Mouse (Mus musculus) heart, postnatal 36 days (tissue): Measurements from ENCODE around the gene Wrap53. TPM values are rescaled to one million over a fixed set of nuclear protein-coding genes. Genes with fewer than 3 reads are reported as not detected.
"Not testable (repeated sequence)": the region's sequence is repeated elsewhere in the genome, so short reads cannot be mapped to it uniquely, and the experiment has no call there.

Experiments
- DNase-seq, 2 experiments: peaks; one replicate each; pipeline ENCODE4 v3.0.0; 2021 to 2022
- intact Hi-C: fragments of 180-260 bp; cut with DNase I; formaldehyde crosslinking; loops from one replicate; pipeline ENCODE4 v1.15.1; 2025
- total RNA-seq, 2 experiments: library from RNA; stranded (reverse); gene quantifications; 2 replicates each; pipeline ENCODE4 v1.2.3; 2021

Wrap53 gene
- 1 to 10 TPM; 5.1 to 6.3 TPM for total RNA-seq

DNA sequence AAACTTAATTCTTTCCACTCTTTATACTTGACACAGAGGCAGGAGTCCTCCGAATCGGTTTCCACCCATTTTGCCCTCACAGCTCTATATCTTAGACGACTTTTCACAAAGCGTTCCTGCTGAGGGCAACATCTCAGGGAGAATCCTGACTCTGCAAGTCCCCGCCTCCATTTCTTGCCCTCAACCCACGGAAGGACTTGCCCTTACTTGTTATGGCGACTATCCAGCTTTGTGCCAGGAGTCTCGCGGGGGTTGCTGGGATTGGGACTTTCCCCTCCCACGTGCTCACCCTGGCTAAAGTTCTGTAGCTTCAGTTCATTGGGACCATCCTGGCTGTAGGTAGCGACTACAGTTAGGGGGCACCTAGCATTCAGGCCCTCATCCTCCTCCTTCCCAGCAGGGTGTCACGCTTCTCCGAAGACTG lies at the start of gene Wrap53, which contains the start of gene Trp53:
TSS of gene Wrap53 (minus strand) at position 165 of the 424 bp plus-strand sequence.
TSS of gene Trp53 (plus strand) at position 269 of the 424 bp plus-strand sequence.
- intact Hi-C loops = no loop called here
- DNase-seq = peak; percentile 87

DNA sequence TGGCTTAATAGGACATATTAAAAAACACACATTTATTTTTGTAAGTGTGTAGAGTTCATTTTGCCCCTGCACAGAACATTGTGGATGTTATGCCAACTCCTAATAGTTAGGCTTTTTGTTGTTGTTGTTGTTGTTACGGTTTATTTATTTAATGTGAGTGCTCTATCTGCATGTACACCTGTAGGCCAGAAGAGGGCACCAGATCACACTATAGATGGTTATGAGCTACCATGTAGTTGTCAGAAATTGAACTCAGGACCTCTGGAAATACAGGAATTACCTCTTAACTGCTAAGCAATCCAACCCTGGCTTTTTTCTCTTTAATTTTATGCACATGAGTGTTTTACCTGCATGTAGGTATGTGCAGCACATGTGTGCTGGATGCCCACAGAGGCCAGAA lies 49.7 kb upstream of the Wrap53 start:
- intact Hi-C loops = no loop called here
- no peak for DNase-seq

DNA sequence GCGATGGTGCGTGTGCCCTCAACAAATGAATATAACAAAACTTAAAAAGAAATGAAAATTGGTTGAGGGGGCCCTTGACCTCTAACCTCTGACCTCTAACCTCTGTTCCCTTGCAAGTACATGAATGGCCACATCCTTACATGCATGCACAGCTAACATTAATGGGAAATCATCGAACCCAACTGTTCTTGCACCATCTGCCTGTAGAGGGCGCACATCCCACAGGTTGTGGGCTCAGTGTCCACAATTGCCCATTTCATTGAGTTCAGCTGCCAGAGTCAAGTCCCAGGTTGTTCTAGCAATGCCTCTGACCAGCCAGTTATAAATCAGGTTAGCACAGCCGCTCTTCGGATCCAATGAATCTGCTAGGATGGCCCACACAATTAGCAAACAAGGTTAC lies 48.2 kb upstream of the Wrap53 start:
- peak; percentile 73 to 82 for DNase-seq
- intact Hi-C loops = loop anchor here (1.0 kb wide), 1 partner anchor 29 kb away; no protein-coding TSS in a partner anchor

DNA sequence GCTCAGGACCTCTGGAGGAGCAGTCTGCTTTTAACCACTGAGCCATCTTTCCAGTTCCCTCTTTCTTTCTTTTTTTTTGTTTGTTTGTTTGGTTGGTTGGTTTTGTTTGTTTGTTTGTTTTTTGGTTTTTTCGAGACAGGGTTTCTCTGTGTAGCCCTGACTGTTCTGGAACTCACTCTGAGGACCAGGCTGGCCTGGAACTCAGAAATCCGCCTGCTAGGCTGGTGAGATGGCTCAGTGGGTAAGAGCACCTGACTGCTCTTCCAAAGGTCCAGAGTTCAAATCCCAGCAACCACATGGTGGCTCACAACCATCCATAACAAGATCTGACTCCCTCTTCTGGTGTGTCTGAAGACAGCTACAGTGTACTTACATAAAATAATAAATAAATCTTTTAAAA lies 44.3 kb upstream of the Wrap53 start:
- intact Hi-C loops, DNase-seq: not testable (repeated sequence)

DNA sequence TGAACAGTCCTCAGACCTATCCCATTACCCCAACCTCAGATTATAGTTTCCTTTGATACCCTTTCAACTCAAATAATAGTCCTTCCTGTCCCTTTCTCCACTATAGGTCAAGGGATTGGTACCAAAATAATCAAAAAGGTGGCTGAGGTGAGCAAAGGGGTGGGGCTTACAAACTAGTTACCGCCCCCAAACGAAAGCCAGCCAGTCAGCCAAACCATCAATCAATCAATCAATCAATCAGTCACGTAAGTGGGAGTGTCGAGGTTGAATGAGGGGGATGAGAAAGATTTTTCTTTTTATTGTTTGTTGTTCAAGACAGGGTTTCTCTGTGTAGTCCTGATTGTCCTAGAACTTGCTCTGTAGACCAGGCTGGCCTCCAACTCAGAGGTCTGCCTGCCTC lies 43.0 kb upstream of the Wrap53 start:
- intact Hi-C loops = no loop called here
- no peak for DNase-seq

DNA sequence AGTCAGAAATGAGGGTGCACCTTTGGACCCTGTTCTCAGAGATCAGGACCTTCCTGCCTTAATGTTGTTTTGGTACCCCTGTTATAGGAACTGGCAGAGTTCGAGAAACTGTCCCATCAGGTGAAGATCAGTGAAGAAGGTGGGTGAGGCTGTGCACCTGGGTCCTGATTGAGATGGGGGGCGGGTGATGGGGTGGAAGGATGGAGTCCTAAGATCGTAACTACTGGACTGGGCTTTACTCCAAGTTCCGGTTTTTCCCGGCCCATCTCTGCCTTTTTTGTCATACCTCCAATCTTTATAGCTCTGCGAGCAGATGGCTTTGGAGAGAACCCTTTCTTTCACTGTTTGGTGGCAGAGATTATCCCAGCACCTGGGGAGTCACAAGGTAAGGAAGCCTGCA lies 42.4 kb upstream of the Wrap53 start:
- intact Hi-C loops = no loop called here
- no peak for DNase-seq

DNA sequence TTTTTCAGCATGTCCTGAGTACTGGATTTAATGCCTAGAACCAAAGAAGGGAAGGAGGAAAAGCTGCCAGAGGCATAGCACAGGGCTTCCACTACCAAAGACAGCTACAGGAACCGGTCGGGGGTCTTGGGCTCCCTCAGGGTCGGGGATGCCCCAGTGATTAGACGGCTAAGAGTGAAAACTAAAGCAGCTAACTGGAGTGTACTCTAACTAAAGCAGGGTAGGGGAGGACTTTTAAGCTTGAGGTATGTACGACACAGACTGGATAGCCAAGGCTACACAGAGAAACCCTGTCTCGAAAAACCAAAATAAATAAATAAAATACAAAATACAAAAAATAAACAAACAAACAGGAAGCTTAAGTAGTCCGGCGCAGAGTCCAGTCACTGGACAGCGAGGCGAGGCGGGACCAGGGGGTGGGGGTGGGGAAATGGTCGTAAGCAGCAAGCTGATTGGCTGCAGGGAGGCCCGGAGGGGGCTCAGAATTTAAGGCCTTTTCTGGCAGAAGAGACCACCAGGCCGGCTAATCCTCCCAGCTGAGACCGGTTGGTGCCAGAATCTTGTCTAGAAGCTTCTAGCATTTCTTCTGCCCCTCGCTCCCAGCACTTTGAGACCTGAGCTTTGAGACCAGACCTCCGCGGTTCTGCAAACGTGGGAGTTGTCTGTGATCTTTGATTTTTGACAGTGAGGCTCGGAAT lies 41.7 kb upstream of the Wrap53 start, which contains the start of gene Sat2:
TSS of gene Sat2 (plus strand) at position 454 of the 698 bp plus-strand sequence.
- peak; percentile 60 to 79 for DNase-seq
- intact Hi-C loops = no loop called here

DNA sequence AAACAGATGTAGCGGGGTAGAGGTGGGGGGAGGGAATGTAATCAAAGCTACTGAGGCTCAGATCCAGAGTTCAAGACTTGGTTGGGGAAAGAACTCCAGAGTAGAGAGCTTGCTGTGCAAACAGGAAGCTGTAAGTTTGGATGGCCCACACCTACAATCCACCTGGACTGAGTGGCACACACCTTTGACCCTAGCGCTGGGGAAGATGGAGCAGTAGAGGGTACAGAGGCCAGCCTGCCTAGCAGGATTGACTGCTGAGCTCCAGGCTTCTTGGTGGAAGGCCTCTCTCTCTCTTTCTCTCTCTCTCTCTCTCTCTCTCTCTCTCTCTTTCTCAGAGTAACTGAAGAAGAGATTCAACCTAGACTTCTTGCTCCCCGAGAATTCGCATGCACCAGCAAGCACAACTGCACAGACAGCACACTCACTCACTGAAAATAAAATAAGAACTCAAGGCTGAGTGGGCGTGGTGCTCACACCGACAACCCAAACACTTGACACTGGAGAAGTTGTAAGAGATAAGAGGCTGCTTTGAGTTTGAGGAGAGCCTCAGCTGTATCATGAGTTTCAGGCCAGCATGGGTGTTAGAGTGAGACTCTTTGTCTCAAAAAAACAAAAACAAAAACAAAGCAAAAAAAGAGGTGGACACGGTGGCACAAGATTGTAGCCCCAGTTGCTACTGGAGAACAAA lies 40.5 kb upstream of the Wrap53 start:
- intact Hi-C loops = no loop called here
- DNase-seq = no peak

DNA sequence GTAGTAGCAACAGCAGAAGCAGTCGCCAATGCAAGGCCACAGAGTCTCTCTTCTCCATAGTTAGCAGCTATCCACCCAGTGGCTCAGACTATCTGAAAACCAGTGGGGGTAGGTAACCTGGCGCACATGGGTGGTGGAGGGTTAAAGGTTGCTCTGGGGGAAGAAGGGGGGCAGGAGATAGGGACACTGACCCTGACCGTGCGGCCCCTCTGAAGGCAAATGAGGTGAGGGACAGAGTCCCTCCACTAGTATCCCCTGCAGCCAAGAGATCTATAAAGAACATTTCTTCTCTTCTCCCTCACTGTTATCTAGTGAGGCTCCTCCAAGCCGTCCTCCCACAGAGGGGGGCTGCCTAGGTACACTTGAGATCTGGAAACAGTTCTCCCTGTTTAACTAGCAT lies 37.8 kb upstream of the Wrap53 start, which contains the start of gene Shbg:
TSS of gene Shbg (minus strand) at position 101 of the 400 bp plus-strand sequence.
- intact Hi-C loops = no loop called here

DNA sequence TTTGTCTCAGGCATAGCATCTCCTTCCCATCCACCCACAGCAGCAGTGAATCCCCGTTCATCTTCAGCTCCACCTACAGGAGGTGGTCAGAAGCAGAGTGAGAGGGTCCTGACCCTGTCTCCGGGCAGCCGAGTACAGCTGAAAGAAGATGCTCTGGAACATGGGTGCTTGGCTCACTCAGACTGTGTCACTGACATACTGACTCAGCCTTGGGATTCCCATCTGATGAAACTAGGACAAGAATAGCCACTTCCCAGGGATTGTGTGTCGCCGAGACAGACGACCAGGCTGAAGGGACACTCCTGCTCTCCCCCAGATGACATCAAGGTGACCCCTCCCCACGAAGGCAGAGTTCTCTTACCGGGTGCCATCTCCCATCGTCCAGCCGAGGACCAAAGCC lies 36.7 kb upstream of the Wrap53 start:
- intact Hi-C loops = no loop called here
- no peak for DNase-seq

More for the DNA sequence above, 37.8 kb upstream of the Wrap53 start, which contains the start of gene Shbg:
- DNase-seq = no peak

DNA sequence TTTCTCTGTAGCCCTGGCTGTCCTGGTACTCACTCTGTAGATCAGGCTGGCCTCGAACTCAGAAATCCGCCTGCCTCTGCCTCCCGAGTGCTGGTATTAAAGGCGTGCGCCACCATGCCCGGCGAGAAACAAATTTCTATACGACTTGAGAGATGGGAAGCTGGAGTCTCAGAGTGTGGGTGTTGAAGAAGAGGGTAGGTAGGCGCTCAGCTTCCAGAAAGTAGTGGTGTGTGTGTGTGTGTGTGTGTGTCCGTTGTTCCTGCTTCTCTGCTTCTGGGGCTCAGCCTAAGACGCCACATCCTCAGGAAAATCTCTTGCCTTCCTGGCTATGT lies 34.2 kb upstream of the Wrap53 start:
- intact Hi-C loops = loop anchor here (1.0 kb wide), 1 partner anchor 35 kb away; no protein-coding TSS in a partner anchor
- DNase-seq = not testable (repeated sequence)

DNA sequence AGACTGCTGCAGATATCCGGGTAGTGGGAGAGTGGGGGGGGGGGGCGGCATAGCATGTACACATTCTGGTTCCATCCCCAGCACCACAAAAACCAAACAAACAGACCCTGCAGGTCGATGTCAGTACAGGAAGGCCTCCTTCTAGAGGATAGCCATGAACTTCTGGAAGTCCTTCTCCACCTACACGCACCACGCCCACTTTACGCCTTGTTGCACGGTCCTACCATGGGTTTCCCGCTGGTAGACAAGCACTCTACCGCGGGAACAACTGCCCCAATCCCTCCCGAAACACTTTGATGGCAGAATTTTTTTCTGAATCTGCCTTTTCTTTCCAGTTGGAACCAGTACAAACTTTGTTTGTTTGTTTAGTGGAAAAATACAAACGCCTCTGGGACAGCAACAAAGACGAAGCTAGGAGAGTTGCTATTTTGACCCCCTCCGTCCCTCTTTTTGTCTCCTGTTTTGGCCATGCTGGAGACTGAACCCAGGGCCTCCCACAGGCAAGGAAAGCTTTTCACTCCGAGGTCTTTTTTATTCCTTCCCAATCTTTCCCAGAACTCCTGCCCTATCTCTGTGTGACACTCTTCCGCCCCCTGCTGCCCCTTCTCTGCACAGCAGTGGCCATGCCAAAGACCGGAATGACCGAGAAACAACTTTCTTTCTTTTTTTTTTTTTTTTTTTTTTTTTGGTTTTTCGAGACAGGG lies 33.6 kb upstream of the Wrap53 start:
- peak; percentile 88 to 91 for DNase-seq
- intact Hi-C loops = loop anchor here (1.0 to 2.0 kb wide), 2 partner anchors 34 to 67 kb away; no protein-coding TSS in a partner anchor

DNA sequence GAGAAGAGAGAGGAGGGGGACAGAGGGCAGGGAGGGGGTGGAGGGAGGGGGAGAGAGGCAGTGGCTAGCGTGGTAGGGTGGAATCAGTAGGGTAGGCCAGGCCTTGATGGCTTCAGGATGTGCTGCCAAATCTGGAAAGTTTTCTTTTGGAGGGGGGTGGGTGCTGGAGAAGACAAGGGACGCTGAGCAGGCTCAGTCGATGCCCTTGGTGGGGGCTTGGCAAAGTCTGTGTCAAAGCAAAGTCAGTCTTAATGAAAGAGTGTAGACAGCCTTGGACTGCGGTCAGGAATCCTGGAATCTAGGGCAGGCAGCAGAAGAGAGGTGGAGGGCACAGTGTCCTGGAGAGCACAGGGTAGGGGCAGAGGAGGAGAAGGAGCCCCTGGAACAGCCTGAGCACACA lies 30.8 kb upstream of the Wrap53 start:
- DNase-seq = no peak
- intact Hi-C loops = no loop called here

DNA sequence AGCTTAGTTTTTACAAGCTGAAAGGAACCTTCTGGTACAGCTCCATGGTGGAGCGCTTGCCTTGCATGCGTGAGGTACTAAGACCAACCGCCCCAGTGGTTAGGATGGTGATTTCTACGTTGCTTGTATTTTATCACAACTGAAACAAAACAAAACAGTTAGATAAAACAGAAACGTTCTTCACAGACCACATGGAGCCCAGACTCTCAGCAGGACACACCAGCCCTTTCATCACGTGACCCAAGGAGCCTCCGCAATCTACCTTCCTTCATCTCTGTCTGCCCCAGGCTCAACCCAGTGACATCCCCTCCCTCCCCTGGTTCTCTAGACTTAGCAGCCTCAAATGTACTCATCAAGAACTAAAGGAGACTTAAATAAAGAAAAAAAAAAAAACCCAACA lies 29.4 kb upstream of the Wrap53 start:
- DNase-seq = no peak
- intact Hi-C loops = no loop called here

DNA sequence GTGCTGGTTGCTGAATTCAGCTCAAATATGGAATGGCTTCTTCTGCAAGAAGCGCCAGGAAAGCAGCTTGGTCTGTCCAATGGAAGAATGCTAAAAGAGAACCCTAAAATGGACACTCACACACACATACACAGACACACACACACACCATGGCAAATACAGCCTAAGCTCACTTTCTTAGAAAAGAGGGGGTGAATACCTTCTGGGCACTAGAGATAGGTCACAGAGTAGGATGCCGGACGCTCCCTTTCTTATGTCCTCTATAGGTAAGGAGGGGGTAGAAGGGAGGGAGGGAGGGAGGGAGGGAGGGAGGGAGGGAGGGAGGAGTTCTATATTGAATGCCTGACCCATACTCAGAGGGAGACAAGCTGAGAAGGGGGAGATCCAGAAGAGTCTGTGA lies 28.5 kb upstream of the Wrap53 start:
- no peak for DNase-seq
- intact Hi-C loops = no loop called here

DNA sequence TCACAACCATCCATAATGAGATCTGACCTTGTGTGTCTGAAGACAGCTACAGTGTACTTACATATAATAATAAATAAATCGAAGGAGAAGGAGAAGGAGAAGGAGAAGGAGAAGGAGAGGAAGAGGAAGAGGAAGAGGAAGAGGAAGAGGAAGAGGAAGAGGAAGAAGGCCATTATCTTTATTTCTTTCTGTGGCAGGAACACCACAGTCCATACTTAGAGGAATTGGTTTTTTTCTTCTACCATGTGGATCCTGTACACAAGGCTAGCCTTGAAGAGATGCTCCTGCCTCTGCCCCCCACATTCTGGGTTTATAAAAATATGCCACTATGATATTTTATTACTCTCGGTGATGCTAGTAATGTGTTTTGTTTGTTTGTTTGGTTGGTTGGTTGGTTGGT lies 26.8 kb upstream of the Wrap53 start:
- intact Hi-C loops = no loop called here
- DNase-seq = no peak

DNA sequence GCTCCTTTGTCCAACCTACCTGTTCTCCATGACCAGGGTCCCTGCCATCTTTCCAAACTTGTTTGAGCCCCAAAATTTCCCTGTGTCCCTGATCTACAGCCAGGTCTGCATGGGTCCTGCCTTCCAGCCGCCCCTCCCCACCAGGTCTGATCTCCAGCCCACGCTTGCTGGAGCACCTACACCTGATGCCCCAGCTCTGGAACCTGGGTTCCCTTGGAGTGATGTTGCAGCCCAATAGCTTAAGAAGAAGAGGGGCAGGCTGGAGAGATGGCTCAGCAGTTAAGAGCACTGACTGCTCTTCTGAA lies 26.4 kb upstream of the Wrap53 start:
- DNase-seq = no peak
- intact Hi-C loops = no loop called here

DNA sequence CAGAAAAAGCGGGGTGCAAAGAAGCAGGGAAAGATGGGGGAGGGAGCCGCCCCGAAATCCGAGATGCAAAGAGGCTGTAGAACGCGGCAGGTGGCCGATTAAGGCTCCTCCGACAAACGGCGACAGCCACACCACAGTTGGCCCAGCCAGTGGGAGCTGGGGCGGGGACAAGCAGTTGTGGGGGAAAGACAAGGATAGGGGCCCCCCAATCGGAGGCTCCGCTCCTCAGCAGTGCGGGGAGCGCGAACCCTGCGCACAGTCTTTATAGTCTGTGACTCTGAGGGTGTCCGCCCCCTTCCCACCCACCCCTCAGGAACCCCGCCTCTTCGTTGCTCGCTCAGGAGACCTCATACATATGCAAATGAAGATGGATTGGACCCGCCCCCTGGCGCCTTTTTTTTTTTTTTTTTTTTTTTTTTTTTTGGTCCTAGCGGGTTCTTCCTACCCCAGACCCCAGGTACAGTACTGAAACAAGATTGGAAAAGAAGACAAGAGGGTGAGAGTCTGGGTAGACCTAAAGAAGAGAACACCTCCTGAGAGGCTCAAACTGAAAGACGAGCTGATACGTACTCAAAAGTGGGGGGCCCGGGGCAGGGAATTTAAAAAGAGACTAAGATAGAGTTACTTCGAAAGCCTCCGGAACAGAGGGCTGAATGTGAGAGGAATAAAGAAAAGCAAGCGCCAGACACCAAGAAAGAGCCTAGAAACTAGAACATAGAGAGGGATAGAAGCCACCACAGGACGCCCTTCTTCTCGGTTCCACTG lies 25.9 kb upstream of the Wrap53 start, which contains the start of gene Atp1b2:
TSS of gene Atp1b2 (minus strand) at position 217 of the 765 bp plus-strand sequence.
- intact Hi-C loops = no loop called here

DNA sequence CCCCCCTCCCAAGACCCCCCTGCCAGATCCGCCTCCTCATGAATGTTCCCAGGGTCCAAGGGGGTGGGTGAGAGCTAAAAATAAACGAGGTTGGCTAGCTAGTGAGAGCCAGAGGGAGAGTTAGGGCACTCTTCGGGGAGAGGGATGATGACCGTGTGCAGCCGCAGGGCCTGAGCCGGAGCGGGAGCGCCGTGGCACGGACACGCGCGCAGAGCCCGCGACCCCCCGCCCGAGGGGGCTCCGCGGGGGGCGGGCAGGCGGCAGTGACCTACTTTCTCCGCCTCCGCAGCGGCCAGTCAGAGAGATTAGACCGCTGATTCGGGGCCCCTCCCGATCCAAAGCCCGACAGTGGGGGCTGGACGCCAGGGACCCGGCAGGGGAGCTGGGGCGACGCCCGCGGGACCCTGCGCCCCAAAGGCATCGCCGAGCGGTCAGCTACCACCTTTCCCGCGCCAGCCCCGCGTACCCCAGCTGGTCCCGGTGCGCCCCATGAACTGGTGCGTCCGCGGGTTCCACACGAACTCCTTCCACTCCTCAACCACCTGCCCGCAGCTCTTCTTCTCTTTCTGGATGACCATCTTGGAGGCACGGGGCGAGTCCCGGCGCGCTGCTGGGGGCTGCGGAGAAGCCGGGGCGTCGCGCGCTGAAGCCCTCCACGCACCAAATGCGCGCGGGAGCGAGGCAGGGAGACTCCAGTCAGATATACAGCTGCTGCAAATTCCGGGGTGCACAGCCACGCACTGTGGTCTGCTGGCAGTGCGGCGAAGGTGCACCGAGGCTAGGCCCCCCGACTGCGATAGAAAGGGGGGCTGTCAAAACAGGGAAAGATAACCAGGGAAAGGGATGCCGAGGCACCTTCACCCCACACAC lies 25.0 kb upstream of the Wrap53 start:
- no peak for DNase-seq
- intact Hi-C loops = no loop called here

More for the DNA sequence above, 25.9 kb upstream of the Wrap53 start, which contains the start of gene Atp1b2:
- peak; percentile 69 to 73 for DNase-seq

DNA sequence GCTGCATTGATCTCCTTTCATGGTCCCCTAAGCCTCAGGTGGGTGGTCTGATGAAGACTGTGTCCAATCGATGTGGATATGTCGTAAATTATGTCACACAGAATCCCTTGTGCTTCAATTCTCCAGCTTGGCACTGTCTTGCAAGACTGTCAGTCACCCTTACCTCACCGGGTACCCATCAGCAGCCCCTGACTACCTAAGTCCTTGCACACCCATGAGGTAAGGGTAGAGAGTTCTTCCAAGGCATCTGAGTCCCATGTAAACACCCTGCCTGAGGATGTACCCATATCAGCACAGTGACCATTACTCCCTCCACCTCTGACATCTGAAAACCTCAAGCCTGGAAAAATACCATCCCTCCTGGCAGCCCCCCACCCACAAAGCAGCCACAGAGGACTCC lies 24.3 kb upstream of the Wrap53 start:
- intact Hi-C loops = no loop called here

More for the DNA sequence above, 24.3 kb upstream of the Wrap53 start:
- DNase-seq = no peak
